Mouse (Mus musculus): ENCODE data around the gene Maco1. TPM values are rescaled to one million over a fixed set of nuclear protein-coding genes. Genes with fewer than 3 reads are reported as not detected.

Gene Maco1
- polyA plus RNA-seq (2015; fragmentation: Nextera tagmentation; extraction: Ambion mirVana): 38.4 and 39.7 TPM in 2 replicates

DNA sequence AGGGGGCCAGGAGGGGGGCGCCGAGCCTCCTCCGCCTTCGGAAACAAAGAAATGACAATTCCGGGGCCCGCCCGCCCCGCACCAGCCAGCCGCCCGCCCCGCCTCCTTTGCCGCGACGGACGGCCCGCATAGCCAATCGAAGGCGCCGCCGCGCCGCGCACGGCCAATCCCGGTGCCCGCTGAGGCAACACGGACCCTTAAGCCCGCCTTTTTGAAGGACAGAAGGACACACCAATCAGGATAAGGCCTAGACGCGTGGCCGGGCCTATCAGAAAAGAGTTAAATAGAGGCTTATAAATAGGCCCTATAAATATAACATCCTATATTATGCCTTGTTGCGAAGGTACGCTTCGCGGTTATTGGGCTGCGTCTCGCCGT lies at the start of gene Maco1:
Gene Maco1, minus strand, starts transcription at position 87 of the 378 bp plus-strand sequence.
- H3K27me3 ChIP-seq: no peaks in the 10 kb centered on the region
- H3K27ac ChIP-seq: peak within 1 kb of the TSS; percentile 89
- H3K4me3 ChIP-seq (replicated peaks): peak within 1 kb of the TSS; percentile 98
- no peaks in the 10 kb centered on the region for H3K9me3 ChIP-seq (replicated peaks)
- H3K36me3 ChIP-seq: no peaks in the 10 kb centered on the region
- peak within 1 kb of the TSS; percentile 84 for H3K4me2 ChIP-seq
- peaks cover 49% of the 10 kb centered on the region for H3K4me1 ChIP-seq
- H3K9ac ChIP-seq: peak within 1 kb of the TSS; percentile 95
- WGBS: 0% methylated on average over 38 of the region's 38 CpGs
- ATAC-seq (replicated peaks; ENCODE audit: low FRiP score): peak; percentile 98

DNA sequence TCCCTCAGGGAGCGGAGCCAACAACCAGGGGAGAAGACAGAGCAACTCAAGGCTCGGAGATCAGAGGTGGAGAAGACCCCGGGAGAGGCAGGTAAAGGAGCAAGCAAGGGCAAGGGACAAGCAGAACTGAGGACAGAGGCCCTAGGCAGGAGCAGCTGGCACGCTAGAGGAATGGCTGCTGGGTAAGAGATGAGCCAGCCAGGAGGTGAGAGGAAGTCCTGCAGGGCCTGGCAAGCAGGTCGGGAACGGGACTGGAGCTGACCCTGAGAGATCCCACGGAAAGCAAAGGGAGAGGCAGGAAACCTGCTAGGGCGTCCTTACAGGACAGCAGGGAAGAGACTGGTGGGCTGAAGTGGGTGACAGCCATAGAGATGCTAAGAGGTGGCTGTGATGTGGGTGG lies 48.0 kb upstream of the Maco1 start:
- peaks cover 100% of the 10 kb centered on the region for H3K36me3 ChIP-seq
- no peak overlapping the region for H3K4me2 ChIP-seq
- no peak for ATAC-seq (replicated peaks; ENCODE audit: low FRiP score)
- H3K27ac ChIP-seq: no peak overlapping the region
- 95% methylated on average over 8 of the region's 8 CpGs for WGBS
- no peak overlapping the region for H3K9ac ChIP-seq
- H3K4me3 ChIP-seq (replicated peaks): no peak overlapping the region
- H3K9me3 ChIP-seq (replicated peaks): no peaks in the 10 kb centered on the region
- H3K27me3 ChIP-seq: no peaks in the 10 kb centered on the region
- no peaks in the 10 kb centered on the region for H3K4me1 ChIP-seq

DNA sequence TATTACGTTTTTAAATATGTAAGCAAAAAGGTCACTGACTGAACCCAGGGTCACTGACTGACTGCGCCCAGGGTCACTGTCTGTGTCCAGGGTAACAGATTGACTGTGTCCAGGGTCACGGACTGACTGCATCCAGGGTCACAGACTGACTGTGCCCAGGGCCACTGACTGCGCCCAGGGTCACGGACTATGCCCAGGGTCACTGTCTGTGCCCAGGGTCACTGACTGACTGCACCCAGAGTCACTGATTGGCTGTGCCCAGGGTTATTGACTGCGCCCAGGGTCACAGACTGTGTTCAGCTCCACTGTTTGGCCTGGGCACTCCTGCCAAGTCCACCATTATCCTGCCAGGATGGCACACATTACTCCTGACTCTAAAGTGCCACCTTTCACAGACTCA lies 44.1 kb upstream of the Maco1 start:
- no peak overlapping the region for H3K4me2 ChIP-seq
- no peaks in the 10 kb centered on the region for H3K27me3 ChIP-seq
- no peaks in the 10 kb centered on the region for H3K9me3 ChIP-seq (replicated peaks)
- no peak overlapping the region for H3K4me3 ChIP-seq (replicated peaks)
- H3K36me3 ChIP-seq: peaks cover 73% of the 10 kb centered on the region
- no peak for ATAC-seq (replicated peaks; ENCODE audit: low FRiP score)
- 87% methylated on average over 6 of the region's 6 CpGs for WGBS
- H3K27ac ChIP-seq: no peak overlapping the region
- H3K9ac ChIP-seq: no peak overlapping the region
- H3K4me1 ChIP-seq: no peaks in the 10 kb centered on the region

DNA sequence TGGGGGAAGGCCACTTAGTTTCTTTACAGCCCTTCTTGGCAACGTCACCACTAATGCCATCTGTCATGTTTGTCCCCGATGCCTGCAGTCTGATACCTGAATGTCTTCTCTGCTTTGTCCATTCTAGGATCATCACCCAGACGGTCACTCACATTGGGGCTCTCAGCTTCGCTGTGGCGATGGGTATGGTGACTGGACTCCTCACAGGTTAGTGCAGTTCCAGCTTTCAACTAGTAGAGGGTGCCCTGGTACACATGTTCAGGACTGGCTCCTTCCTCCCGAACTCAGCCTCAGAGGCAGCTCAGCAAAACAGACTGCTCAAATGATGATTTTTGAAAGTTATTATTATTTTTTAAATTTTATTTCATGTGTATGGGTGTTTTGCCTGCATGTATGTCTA lies 39.0 kb upstream of the Maco1 start:
- Histone ChIP-seq H3K36me3 (peaks cover 21% of the 10 kb centered on the region), H3K9ac (no peak overlapping the region), H3K27ac (no peak overlapping the region), H3K4me3 (replicated peaks) (no peak overlapping the region), H3K9me3 (replicated peaks) (no peaks in the 10 kb centered on the region), H3K4me2 (no peak overlapping the region), H3K27me3 (no peaks in the 10 kb centered on the region), H3K4me1 (no peaks in the 10 kb centered on the region)
- WGBS: 77% methylated on average over 6 of the region's 6 CpGs
- no peak for ATAC-seq (replicated peaks; ENCODE audit: low FRiP score)

DNA sequence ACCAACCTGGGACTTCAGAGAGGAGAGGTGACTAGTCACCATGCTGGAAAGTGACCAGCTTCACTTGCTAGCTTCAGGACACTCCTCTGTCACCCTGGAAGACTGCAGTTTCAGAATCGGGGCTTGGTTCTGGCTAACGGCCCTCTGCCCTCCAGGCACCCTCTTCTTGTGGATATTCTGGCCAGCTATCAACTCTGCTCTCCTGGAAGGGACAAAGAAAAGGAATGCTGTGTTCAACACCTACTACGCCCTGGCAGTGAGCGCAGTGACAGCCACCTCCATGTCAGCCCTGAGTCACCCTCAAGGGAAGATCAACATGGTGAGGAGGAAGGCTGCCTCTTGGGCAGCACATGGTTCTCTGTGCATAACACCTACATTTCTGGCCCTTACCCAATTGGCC lies 31.2 kb upstream of the Maco1 start:
- Histone ChIP-seq H3K9me3 (replicated peaks) (no peaks in the 10 kb centered on the region), H3K4me1 (peaks cover 6% of the 10 kb centered on the region), H3K27me3 (no peaks in the 10 kb centered on the region), H3K27ac (no peak overlapping the region), H3K4me2 (no peak overlapping the region), H3K4me3 (replicated peaks) (no peak overlapping the region), H3K36me3 (no peaks in the 10 kb centered on the region), H3K9ac (no peak overlapping the region)
- 88% methylated on average over 4 of the region's 4 CpGs for WGBS
- ATAC-seq (replicated peaks; ENCODE audit: low FRiP score): no peak

- Histone ChIP-seq H3K27ac (no peak overlapping the region), H3K4me1 (peaks cover 12% of the 10 kb centered on the region), H3K36me3 (no peaks in the 10 kb centered on the region), H3K27me3 (no peaks in the 10 kb centered on the region), H3K4me2 (no peak overlapping the region), H3K9me3 (replicated peaks) (no peaks in the 10 kb centered on the region), H3K4me3 (replicated peaks) (no peak overlapping the region), H3K9ac (no peak overlapping the region)
- no peak for ATAC-seq (replicated peaks; ENCODE audit: low FRiP score)
- 89% methylated on average over 10 of the region's 10 CpGs for WGBS
Measured at GRCm38 (mm10) chr4:134883808-134884207, 30.7 kb upstream of the Maco1 start.

GRCm38 (mm10) chr4:134883266-134883665 lies 30.1 kb upstream of the Maco1 start:
- H3K36me3 ChIP-seq: no peaks in the 10 kb centered on the region
- peaks cover 12% of the 10 kb centered on the region for H3K4me1 ChIP-seq
- no peak for ATAC-seq (replicated peaks; ENCODE audit: low FRiP score)
- H3K9me3 ChIP-seq (replicated peaks): no peaks in the 10 kb centered on the region
- H3K9ac ChIP-seq: no peak overlapping the region
- 37% methylated on average over 7 of the region's 7 CpGs for WGBS
- no peak overlapping the region for H3K27ac ChIP-seq
- H3K4me3 ChIP-seq (replicated peaks): no peak overlapping the region
- H3K27me3 ChIP-seq: no peaks in the 10 kb centered on the region
- H3K4me2 ChIP-seq: no peak overlapping the region

DNA sequence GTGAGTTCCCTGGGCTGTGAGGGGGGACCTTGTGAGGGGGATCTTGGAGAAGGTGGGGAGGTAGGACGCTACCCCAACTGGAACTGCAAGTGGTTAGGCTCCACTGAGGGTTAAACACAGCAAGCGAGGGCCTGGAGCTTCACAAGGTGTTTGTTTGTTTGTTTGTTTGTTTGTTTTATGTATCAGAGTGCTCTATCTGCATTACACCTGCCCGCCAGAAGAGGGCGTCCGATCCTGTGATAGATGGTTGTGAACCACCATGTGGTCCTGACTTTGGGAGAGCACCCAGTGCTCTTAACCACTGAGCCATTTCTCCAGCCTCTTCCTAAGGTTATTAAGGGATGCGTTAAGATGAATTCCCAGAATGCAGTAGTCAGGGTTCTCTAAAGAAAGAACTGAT lies 26.9 kb upstream of the Maco1 start:
- WGBS: 43% methylated on average over 6 of the region's 6 CpGs
- Histone ChIP-seq H3K9me3 (replicated peaks) (no peaks in the 10 kb centered on the region), H3K27ac (no peak overlapping the region), H3K27me3 (no peaks in the 10 kb centered on the region), H3K9ac (0 out of 2 replicates have a peak overlapping the region, but pooled peaks have one; percentile 19), H3K36me3 (no peaks in the 10 kb centered on the region), H3K4me2 (peak overlapping the region; percentile 73), H3K4me3 (replicated peaks) (peak overlapping the region; percentile 40), H3K4me1 (peaks cover 12% of the 10 kb centered on the region)
- ATAC-seq (replicated peaks; ENCODE audit: low FRiP score): no peak

DNA sequence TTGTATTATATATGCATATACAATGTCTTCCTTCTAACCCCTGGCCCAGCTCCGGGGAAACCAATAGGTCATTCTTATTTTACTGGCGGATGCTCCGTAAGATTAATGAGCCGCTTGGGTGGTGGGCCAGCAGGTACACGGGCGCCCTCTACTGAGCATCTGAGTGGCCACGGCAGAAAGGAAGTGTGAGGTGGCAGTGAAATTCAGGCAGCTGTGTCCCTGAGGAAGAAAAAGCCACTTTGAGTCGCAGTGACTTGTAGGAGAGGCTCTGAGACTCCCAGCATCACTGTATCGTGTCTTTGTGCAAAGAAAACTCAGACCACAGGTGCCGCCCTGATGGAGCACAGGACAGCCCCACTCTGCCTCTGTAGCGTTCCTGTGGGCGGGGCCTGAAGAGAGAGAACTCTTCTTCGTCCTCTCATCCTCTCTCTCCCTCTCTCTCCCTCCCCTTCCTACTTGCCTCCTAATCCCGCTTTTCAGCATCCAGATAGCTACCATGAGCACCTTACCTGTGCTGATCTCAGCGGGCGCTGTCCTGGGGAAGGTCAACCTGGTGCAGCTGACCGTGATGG lies 26.4 kb upstream of the Maco1 start:
- H3K4me3 ChIP-seq (replicated peaks): peak overlapping the region; percentile 40
- 0 out of 2 replicates have a peak overlapping the region, but pooled peaks have one; percentile 19 for H3K9ac ChIP-seq
- peaks cover 12% of the 10 kb centered on the region for H3K4me1 ChIP-seq
- peak overlapping the region; percentile 73 for H3K4me2 ChIP-seq
- H3K27ac ChIP-seq: no peak overlapping the region
- no peaks in the 10 kb centered on the region for H3K36me3 ChIP-seq
- peak; percentile 38; the same call in 1 of the 2 replicates for ATAC-seq (replicated peaks; ENCODE audit: low FRiP score)
- H3K9me3 ChIP-seq (replicated peaks): no peaks in the 10 kb centered on the region
- WGBS: 3% methylated on average over 17 of the region's 17 CpGs
- no peaks in the 10 kb centered on the region for H3K27me3 ChIP-seq

DNA sequence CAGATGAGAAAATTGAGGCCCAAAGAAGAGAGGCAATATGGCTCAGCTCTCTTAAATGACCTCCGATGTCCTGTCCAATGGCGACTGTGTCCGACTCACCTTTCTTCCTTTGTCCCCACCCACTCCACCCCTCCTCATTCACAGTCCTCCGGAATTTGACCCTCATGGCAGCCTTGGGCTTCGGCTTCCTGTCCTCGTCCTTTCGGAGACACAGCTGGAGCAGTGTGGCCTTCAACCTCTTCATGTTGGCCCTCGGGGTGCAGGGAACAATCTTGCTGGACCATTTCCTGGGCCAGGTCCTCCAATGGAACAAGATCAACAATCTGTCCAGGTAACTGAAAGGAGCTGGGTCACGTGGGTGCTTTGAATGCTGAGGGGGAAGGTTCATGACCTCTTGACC lies 23.0 kb upstream of the Maco1 start:
- Histone ChIP-seq H3K4me2 (no peak overlapping the region), H3K9me3 (replicated peaks) (no peaks in the 10 kb centered on the region), H3K4me1 (peaks cover 12% of the 10 kb centered on the region), H3K9ac (no peak overlapping the region), H3K36me3 (no peaks in the 10 kb centered on the region), H3K27me3 (no peaks in the 10 kb centered on the region), H3K4me3 (replicated peaks) (no peak overlapping the region), H3K27ac (no peak overlapping the region)
- ATAC-seq (replicated peaks; ENCODE audit: low FRiP score): no peak
- 75% methylated on average over 9 of the region's 9 CpGs for WGBS

- H3K4me3 ChIP-seq (replicated peaks): no peak overlapping the region
- H3K36me3 ChIP-seq: no peaks in the 10 kb centered on the region
- no peak overlapping the region for H3K9ac ChIP-seq
- peaks cover 17% of the 10 kb centered on the region for H3K4me1 ChIP-seq
- no peak for ATAC-seq (replicated peaks; ENCODE audit: low FRiP score)
- H3K9me3 ChIP-seq (replicated peaks): no peaks in the 10 kb centered on the region
- peaks cover 35% of the 10 kb centered on the region for H3K27me3 ChIP-seq
- no peak overlapping the region for H3K27ac ChIP-seq
- H3K4me2 ChIP-seq: no peak overlapping the region
- WGBS: 51% methylated on average over 2 of the region's 2 CpGs
Measured at GRCm38 (mm10) chr4:134871950-134872349, 18.8 kb upstream of the Maco1 start.

DNA sequence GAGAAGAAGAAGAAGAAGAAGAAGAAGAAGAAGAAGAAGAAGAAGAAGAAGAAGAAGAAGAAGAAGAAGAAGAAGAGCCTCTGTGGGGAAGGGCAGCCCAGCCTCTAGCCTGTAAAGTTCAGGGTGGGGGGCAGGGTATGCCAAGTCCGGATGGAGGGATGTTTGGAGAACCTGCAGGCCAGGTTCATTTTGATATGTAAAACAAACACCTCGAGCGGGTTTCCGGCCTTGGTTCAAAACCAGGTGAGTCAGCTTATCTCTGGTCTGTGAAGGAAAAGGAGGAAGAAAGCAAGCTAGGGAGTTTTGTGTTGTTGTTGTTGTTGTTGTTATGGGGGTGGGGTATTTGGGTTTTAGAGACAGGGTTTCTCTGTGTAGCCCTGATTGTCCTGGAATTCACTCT lies 18.3 kb upstream of the Maco1 start:
- Histone ChIP-seq H3K36me3 (no peaks in the 10 kb centered on the region), H3K4me1 (peaks cover 17% of the 10 kb centered on the region), H3K4me3 (replicated peaks) (no peak overlapping the region), H3K27me3 (peaks cover 35% of the 10 kb centered on the region), H3K27ac (no peak overlapping the region), H3K4me2 (no peak overlapping the region), H3K9me3 (replicated peaks) (no peaks in the 10 kb centered on the region), H3K9ac (no peak overlapping the region)
- no peak for ATAC-seq (replicated peaks; ENCODE audit: low FRiP score)
- 46% methylated on average over 4 of the region's 4 CpGs for WGBS

DNA sequence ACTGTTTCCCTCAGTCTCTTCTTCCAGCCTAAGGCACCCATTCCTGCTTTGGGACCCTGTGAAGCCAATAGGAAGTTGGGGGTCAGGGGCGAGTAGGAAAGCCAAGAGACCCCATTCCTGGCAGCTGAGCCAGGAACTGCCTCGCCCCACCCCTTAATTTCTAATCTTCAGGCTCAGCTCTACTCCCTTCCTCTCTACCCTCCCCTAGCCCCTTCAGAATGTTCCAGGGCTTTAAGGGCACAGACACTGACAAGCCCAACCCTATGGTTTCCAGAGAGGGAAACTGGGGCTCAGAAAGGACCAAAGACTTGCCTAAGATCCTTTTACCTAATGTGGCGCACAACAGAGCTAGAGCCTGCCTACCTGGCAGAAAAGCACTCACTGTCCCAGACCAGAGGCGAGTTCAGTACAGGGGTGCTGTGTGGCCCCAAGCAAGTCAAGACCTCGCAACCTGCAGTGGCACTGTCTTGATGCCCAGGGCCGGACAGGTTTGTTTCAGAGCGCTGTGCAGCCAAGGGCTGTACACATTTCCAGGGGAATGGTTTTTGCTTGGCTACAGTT lies 16.8 kb upstream of the Maco1 start:
- 51% methylated on average over 7 of the region's 7 CpGs for WGBS
- Histone ChIP-seq H3K4me1 (peaks cover 17% of the 10 kb centered on the region), H3K4me3 (replicated peaks) (peak overlapping the region; percentile 20), H3K9me3 (replicated peaks) (no peaks in the 10 kb centered on the region), H3K4me2 (peak overlapping the region; percentile 48), H3K36me3 (no peaks in the 10 kb centered on the region), H3K9ac (no peak overlapping the region), H3K27ac (no peak overlapping the region), H3K27me3 (peaks cover 35% of the 10 kb centered on the region)
- ATAC-seq (replicated peaks; ENCODE audit: low FRiP score): no peak

Measured in kidney, embryonic 15.5 days (tissue).